Mouse (Mus musculus): Measurements from ENCODE around the gene Trmt11. TPM values are rescaled to one million over a fixed set of nuclear protein-coding genes. Genes with fewer than 3 reads are reported as not detected.

The Trmt11 gene
- polyA plus RNA-seq, 1 experiment from 2014 or later, result 24.3 TPM

GRCm38 (mm10) chr10:30585691-30586090 lies 14.9 kb downstream of the Trmt11 start:
- Histone ChIP-seq H3K4me2 (ENCODE audit: low read length) (no peak overlapping the region), H3K36me3 (ENCODE audit: insufficient read depth, low read length) (peaks cover 20% of the 10 kb centered on the region; the same call in 1 of the 2 replicates), H3K4me3 (replicated peaks; ENCODE audit: low read depth, low read length) (no peak overlapping the region), H3K9ac (ENCODE audit: low read depth, low read length) (no peak overlapping the region), H3K4me1 (replicated peaks; ENCODE audit: insufficient read depth, low read length) (no peaks in the 10 kb centered on the region), H3K27ac (no peak overlapping the region), H3K27me3 (ENCODE audit: insufficient read depth, low read length) (no peaks in the 10 kb centered on the region), H3K9me3 (replicated peaks; ENCODE audit: low read length) (no peaks in the 10 kb centered on the region)
- TF ChIP-seq CTCF (IDR thresholded peaks at IDR 0.05; ENCODE audit: low read depth), result no peak
- 89% methylated on average over 1 of the region's 1 CpGs for WGBS
- no peak for DNase-seq (ENCODE audit: low spot score)
- ATAC-seq (replicated peaks; ENCODE audit: low FRiP score, low read depth), result no peak

- H3K9ac ChIP-seq (ENCODE audit: low read depth, low read length), result no peak overlapping the region
- ATAC-seq (replicated peaks; ENCODE audit: low FRiP score, low read depth) (no peak), DNase-seq (ENCODE audit: low spot score) (no peak)
- H3K4me1 ChIP-seq (replicated peaks; ENCODE audit: insufficient read depth, low read length), result no peaks in the 10 kb centered on the region
- no peak for TF ChIP-seq CTCF (IDR thresholded peaks at IDR 0.05; ENCODE audit: low read depth)
- H3K4me3 ChIP-seq (replicated peaks; ENCODE audit: low read depth, low read length), result no peak overlapping the region
- 95% methylated on average over 5 of the region's 5 CpGs for WGBS
- peaks cover 7% of the 10 kb centered on the region for H3K36me3 ChIP-seq (ENCODE audit: insufficient read depth, low read length)
- no peak overlapping the region for H3K27ac ChIP-seq
- no peaks in the 10 kb centered on the region for H3K9me3 ChIP-seq (replicated peaks; ENCODE audit: low read length)
- no peaks in the 10 kb centered on the region for H3K27me3 ChIP-seq (ENCODE audit: insufficient read depth, low read length)
- no peak overlapping the region for H3K4me2 ChIP-seq (ENCODE audit: low read length)
Observed at GRCm38 (mm10) chr10:30577670-30578280, 22.8 kb downstream of the Trmt11 start.

- Histone ChIP-seq H3K9ac (ENCODE audit: low read depth, low read length) (no peak overlapping the region), H3K4me1 (replicated peaks; ENCODE audit: insufficient read depth, low read length) (no peaks in the 10 kb centered on the region), H3K36me3 (ENCODE audit: insufficient read depth, low read length) (peaks cover 14% of the 10 kb centered on the region), H3K4me2 (ENCODE audit: low read length) (no peak overlapping the region), H3K9me3 (replicated peaks; ENCODE audit: low read length) (no peaks in the 10 kb centered on the region), H3K4me3 (replicated peaks; ENCODE audit: low read depth, low read length) (no peak overlapping the region), H3K27ac (no peak overlapping the region), H3K27me3 (ENCODE audit: insufficient read depth, low read length) (no peaks in the 10 kb centered on the region)
- DNase-seq (ENCODE audit: low spot score) (no peak), ATAC-seq (replicated peaks; ENCODE audit: low FRiP score, low read depth) (no peak)
- TF ChIP-seq CTCF (IDR thresholded peaks at IDR 0.05; ENCODE audit: low read depth), result no peak
Observed at GRCm38 (mm10) chr10:30566364-30566763, 34.2 kb downstream of the Trmt11 start.

- 91% methylated on average over 3 of the region's 3 CpGs for WGBS
- no peak for TF ChIP-seq CTCF (IDR thresholded peaks at IDR 0.05; ENCODE audit: low read depth)
- H3K36me3 ChIP-seq (ENCODE audit: insufficient read depth, low read length), result peaks cover 15% of the 10 kb centered on the region
Observed at GRCm38 (mm10) chr10:30564651-30565050, 35.9 kb downstream of the Trmt11 start.

GRCm38 (mm10) chr10:30555686-30556578 lies 44.6 kb downstream of the Trmt11 start:
- H3K36me3 ChIP-seq (ENCODE audit: insufficient read depth, low read length), result peaks cover 31% of the 10 kb centered on the region
- no peaks in the 10 kb centered on the region for H3K4me1 ChIP-seq (replicated peaks; ENCODE audit: insufficient read depth, low read length)
- no peak overlapping the region for H3K4me3 ChIP-seq (replicated peaks; ENCODE audit: low read depth, low read length)
- H3K9me3 ChIP-seq (replicated peaks; ENCODE audit: low read length), result no peaks in the 10 kb centered on the region
- no peaks in the 10 kb centered on the region for H3K27me3 ChIP-seq (ENCODE audit: insufficient read depth, low read length)
- no peak overlapping the region for H3K4me2 ChIP-seq (ENCODE audit: low read length)
- no peak for TF ChIP-seq CTCF (IDR thresholded peaks at IDR 0.05; ENCODE audit: low read depth)
- ATAC-seq (replicated peaks; ENCODE audit: low FRiP score, low read depth) (no peak), DNase-seq (ENCODE audit: low spot score) (no peak)
- no peak overlapping the region for H3K9ac ChIP-seq (ENCODE audit: low read depth, low read length)
- no peak overlapping the region for H3K27ac ChIP-seq
- 93% methylated on average over 11 of the region's 11 CpGs for WGBS

More at GRCm38 (mm10) chr10:30564651-30565050, 35.9 kb downstream of the Trmt11 start:
- no peak overlapping the region for H3K4me3 ChIP-seq (replicated peaks; ENCODE audit: low read depth, low read length)
- H3K27ac ChIP-seq, result no peak overlapping the region
- ATAC-seq (replicated peaks; ENCODE audit: low FRiP score, low read depth) (no peak), DNase-seq (ENCODE audit: low spot score) (no peak)
- no peak overlapping the region for H3K4me2 ChIP-seq (ENCODE audit: low read length)
- no peaks in the 10 kb centered on the region for H3K9me3 ChIP-seq (replicated peaks; ENCODE audit: low read length)
- no peaks in the 10 kb centered on the region for H3K4me1 ChIP-seq (replicated peaks; ENCODE audit: insufficient read depth, low read length)
- H3K27me3 ChIP-seq (ENCODE audit: insufficient read depth, low read length), result no peaks in the 10 kb centered on the region
- H3K9ac ChIP-seq (ENCODE audit: low read depth, low read length), result no peak overlapping the region

GRCm38 (mm10) chr10:30552377-30552776 lies 48.2 kb downstream of the Trmt11 start:
- Histone ChIP-seq H3K4me3 (replicated peaks; ENCODE audit: low read depth, low read length) (no peak overlapping the region), H3K9me3 (replicated peaks; ENCODE audit: low read length) (no peaks in the 10 kb centered on the region), H3K36me3 (ENCODE audit: insufficient read depth, low read length) (peaks cover 20% of the 10 kb centered on the region), H3K27me3 (ENCODE audit: insufficient read depth, low read length) (no peaks in the 10 kb centered on the region), H3K4me2 (ENCODE audit: low read length) (no peak overlapping the region), H3K27ac (no peak overlapping the region), H3K9ac (ENCODE audit: low read depth, low read length) (no peak overlapping the region), H3K4me1 (replicated peaks; ENCODE audit: insufficient read depth, low read length) (no peaks in the 10 kb centered on the region)
- no peak for TF ChIP-seq CTCF (IDR thresholded peaks at IDR 0.05; ENCODE audit: low read depth)
- DNase-seq (ENCODE audit: low spot score), result no peak
- 93% methylated on average over 1 of the region's 1 CpGs for WGBS
- no peak for ATAC-seq (replicated peaks; ENCODE audit: low FRiP score, low read depth)
